ENCODE assay signal across 13 mouse cellular contexts in genomic region chr5:45062567-45062966, GRCm38 (mm10).
DNase-seq lines count a peak whose midpoint lies in the region; ATAC-seq lines count a peak whose summit lies in the region.
"Had no signal": no experiment of that assay in that cellular context is flagged by ENCODE, and none has a peak within 500 bp of the region (broad histone marks: within the 10 kb centered on the region; RNA-seq: fewer than 3 reads in every experiment).

No protein-coding gene starts in this region.

- no peak overlapping the region for H3K4me2 ChIP-seq in embryonic facial prominence, embryonic 14.5 days (ENCODE audit: low read depth, low read length)
- H3K4me2 ChIP-seq: heart, embryonic 12.5 days had no signal

- peak; percentile 13 for DNase-seq in layer of hippocampus, adult 11-12 months (ENCODE audit: low spot score)
- DNase-seq in layer of hippocampus, postnatal 10 days (ENCODE audit: low spot score in 2 of 2), result no peak
- peak; percentile 61 for DNase-seq in embryonic facial prominence, embryonic 14.5 days (ENCODE audit: low spot score)
- peak; percentile 26 for DNase-seq in layer of hippocampus, adult 9-11 months
- peak; percentile 24 to 59 for DNase-seq in right cerebral cortex, postnatal 10 days (ENCODE audit: low spot score in 2 of 2)
- no peak for DNase-seq in kidney, postnatal 36 days
- no peak for DNase-seq in lung, postnatal 10 days
- DNase-seq in heart, adult 11 months, result no peak
- DNase-seq: cerebellum, adult 2 months; kidney, postnatal 14 days; thymus, postnatal 25 days had no signal

- H3K4me1 ChIP-seq in embryonic facial prominence, embryonic 14.5 days (ENCODE audit: control insufficient read depth, insufficient read depth, low read length), result no peaks in the 10 kb centered on the region
- H3K4me1 ChIP-seq: heart, embryonic 12.5 days had no signal

- H3K27ac ChIP-seq in embryonic facial prominence, embryonic 14.5 days (replicated peaks; ENCODE audit: low read depth, low read length), result no peak overlapping the region

- ATAC-seq in embryonic facial prominence, embryonic 14.5 days (ENCODE audit: low read depth), result peak; percentile 44; the same call in 1 of the 2 replicates
- ATAC-seq: intestine, embryonic 16.5 days had no signal

- H3K36me3 ChIP-seq in embryonic facial prominence, embryonic 14.5 days (ENCODE audit: control insufficient read depth, insufficient read depth, low read length), result no peaks in the 10 kb centered on the region
- H3K36me3 ChIP-seq: heart, embryonic 12.5 days had no signal

- WGBS in embryonic facial prominence, embryonic 14.5 days, result 19% methylated on average over 2 of the region's 2 CpGs

- no peaks in the 10 kb centered on the region for H3K9me3 ChIP-seq in embryonic facial prominence, embryonic 14.5 days (ENCODE audit: control insufficient read depth, low read length)
- H3K9me3 ChIP-seq: heart, embryonic 12.5 days had no signal

- no peak overlapping the region for H3K4me3 ChIP-seq in embryonic facial prominence, embryonic 14.5 days (ENCODE audit: low read depth, low read length)
- H3K4me3 ChIP-seq: heart, embryonic 12.5 days had no signal

- no peaks in the 10 kb centered on the region for H3K27me3 ChIP-seq in embryonic facial prominence, embryonic 14.5 days (replicated peaks; ENCODE audit: control insufficient read depth, insufficient read depth, low read length)
- H3K27me3 ChIP-seq: heart, embryonic 12.5 days had no signal

- H3K9ac ChIP-seq in embryonic facial prominence, embryonic 14.5 days (ENCODE audit: low read depth, low read length), result no peak overlapping the region
- H3K9ac ChIP-seq: heart, embryonic 12.5 days had no signal

Comparison
In these comparisons a context has a peak if more than half of its experiments do, and no peak if none do; other contexts are left out.
1. DNase-seq: peak in layer of hippocampus, adult 11-12 months (single experiment), embryonic facial prominence, embryonic 14.5 days (single experiment), layer of hippocampus, adult 9-11 months (single experiment) and right cerebral cortex, postnatal 10 days (2 of 2); none in layer of hippocampus, postnatal 10 days (0 of 2), kidney, postnatal 36 days (0 of 2), lung, postnatal 10 days (single experiment) and heart, adult 11 months (single experiment).